Mouse (Mus musculus) T-helper 2 cell (primary cell): Measurements from ENCODE around the gene Mall.

Experiments
- in situ Hi-C: fragments of 300-600 bp; cut with MboI, MseI; formaldehyde crosslinking; loops from one replicate; pipeline ENCODE4 v1.15.1; 2025; ENCODE audit warnings: high pct_unique_total_duplicates

The Mall gene

GRCm38 (mm10) chr2:127730301-127730997, 717 bp upstream of the Mall start:
- in situ Hi-C loops: no loop called here

- in situ Hi-C loops: no loop called here
Measured at GRCm38 (mm10) chr2:127728661-127729450, 876 bp downstream of the Mall start.

GRCm38 (mm10) chr2:127728146-127728545, 1.6 kb downstream of the Mall start:
- in situ Hi-C loops: no loop called here

GRCm38 (mm10) chr2:127723193-127723592, 6.5 kb downstream of the Mall start:
- in situ Hi-C loops: loop anchor here (25.0 kb wide), 1 partner anchor 1839 kb away; no protein-coding TSS in a partner anchor

GRCm38 (mm10) chr2:127722176-127722892, 7.4 kb downstream of the Mall start:
- in situ Hi-C loops: loop anchor here (25.0 kb wide), 1 partner anchor 1840 kb away; no protein-coding TSS in a partner anchor

GRCm38 (mm10) chr2:127718839-127719468, 10.8 kb downstream of the Mall start:
- in situ Hi-C loops: loop anchor here (25.0 kb wide), 1 partner anchor 1843 kb away; no protein-coding TSS in a partner anchor

- in situ Hi-C loops: loop anchor here (25.0 kb wide), 1 partner anchor 1848 kb away; no protein-coding TSS in a partner anchor
Measured at GRCm38 (mm10) chr2:127714726-127715125, 15.0 kb downstream of the Mall start.

- in situ Hi-C loops: loop anchor here (25.0 kb wide), 1 partner anchor 1854 kb away; no protein-coding TSS in a partner anchor
Measured at GRCm38 (mm10) chr2:127708792-127709191, 20.9 kb downstream of the Mall start.

GRCm38 (mm10) chr2:127708060-127708459, 21.7 kb downstream of the Mall start:
- in situ Hi-C loops: loop anchor here (25.0 kb wide), 1 partner anchor 1854 kb away; no protein-coding TSS in a partner anchor

- in situ Hi-C loops: loop anchor here (25.0 kb wide), 1 partner anchor 1857 kb away; no protein-coding TSS in a partner anchor
Measured at GRCm38 (mm10) chr2:127705267-127705666, 24.5 kb downstream of the Mall start.

GRCm38 (mm10) chr2:127689239-127689638, 40.5 kb downstream of the Mall start:
- in situ Hi-C loops: no loop called here

- in situ Hi-C loops: loop anchor here (5.0 kb wide), 1 partner anchor 72 kb away; no protein-coding TSS in a partner anchor
Measured at GRCm38 (mm10) chr2:127683687-127684331, 45.9 kb downstream of the Mall start.

- in situ Hi-C loops: no loop called here
Measured at GRCm38 (mm10) chr2:127667843-127668506, 61.8 kb downstream of the Mall start.

GRCm38 (mm10) chr2:127667015-127667414, 62.7 kb downstream of the Mall start:
- in situ Hi-C loops: no loop called here

- in situ Hi-C loops: no loop called here
Measured at GRCm38 (mm10) chr2:127662708-127663107, 67.0 kb downstream of the Mall start.

GRCm38 (mm10) chr2:127656086-127656720, 73.5 kb downstream of the Mall start, which contains the start of gene Mal:
Gene Mal (minus strand): TSS chr2:127656695.
- in situ Hi-C loops: no loop called here

GRCm38 (mm10) chr2:127655419-127655818, 74.3 kb downstream of the Mall start:
- in situ Hi-C loops: no loop called here

GRCm38 (mm10) chr2:127654786-127655185, 74.9 kb downstream of the Mall start:
- in situ Hi-C loops: no loop called here
